Mouse (Mus musculus) E14TG2a.4 (cell line): ENCODE results near the gene Agbl2.

Experiments
- CTCF ChIP-seq: conservative IDR thresholded peaks from 2 replicates; pipeline ENCODE4 v1.5.1; 2014; ENCODE audit warnings: low read length
- NANOG ChIP-seq: IDR thresholded peaks from 2 replicates; pipeline ENCODE4 v1.6.1; 2014; ENCODE audit warnings: borderline replicate concordance, low read length, mixed read lengths
- POU5F1 ChIP-seq: IDR thresholded peaks from 2 replicates; pipeline ENCODE4 v1.6.1; 2014; ENCODE audit warnings: low read length, borderline replicate concordance

- TF ChIP-seq CTCF = no peak
- TF ChIP-seq POU5F1 = no peak
- TF ChIP-seq NANOG = no peak
Measured at GRCm38 (mm10) chr2:90850401-90850800, 67.9 kb downstream of the Agbl2 start.
